In the genomic region with DNA sequence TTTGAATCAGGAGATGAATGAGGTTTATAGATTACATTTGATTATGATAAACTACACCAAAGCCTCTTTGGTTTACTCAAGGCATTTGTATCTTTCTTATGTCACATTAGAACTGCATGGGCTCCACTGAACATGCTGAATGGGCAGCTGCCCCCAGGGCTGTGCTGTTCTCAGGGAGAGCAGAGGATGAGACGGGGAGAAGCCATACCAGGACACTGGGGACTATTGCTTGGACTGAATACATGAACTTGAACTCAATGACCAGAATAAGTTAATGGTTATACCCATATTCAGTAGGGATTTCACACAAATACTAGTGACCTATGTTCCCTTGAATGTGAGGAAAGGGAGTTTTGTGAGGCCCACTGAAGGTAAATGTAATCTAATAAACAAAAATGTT, we compare ENCODE assay signal across 23 mouse cellular contexts.
"Had no signal": no experiment of that assay in that cellular context is flagged by ENCODE, and none has a peak within 500 bp of the region (broad histone marks: within the 10 kb centered on the region; RNA-seq: fewer than 3 reads in every experiment).

No protein-coding gene starts in this region.

- H3K27ac ChIP-seq: heart, adult 2 months; heart, embryonic 13.5 days; heart, embryonic 15.5 days; hindbrain, embryonic 13.5 days; hindbrain, embryonic 15.5 days; hindbrain, postnatal 0 days; layer of hippocampus, adult 2 months; left cerebral cortex, adult 2 months; limb, embryonic 10.5 days; limb, embryonic 12.5 days; liver, embryonic 13.5 days; liver, embryonic 15.5 days had no signal

- H3K27me3 ChIP-seq: heart, embryonic 13.5 days; heart, embryonic 15.5 days; hindbrain, embryonic 13.5 days; hindbrain, embryonic 15.5 days; limb, embryonic 12.5 days; liver, embryonic 13.5 days; liver, embryonic 15.5 days had no signal

- DNase-seq: forebrain, postnatal 0 days; gastrocnemius, postnatal 14 days; gastrocnemius, postnatal 36 days; heart, adult 11 months; heart, adult 2 months; heart, postnatal 14 days; heart, postnatal 36 days; liver; liver, embryonic 13.5 days; liver, postnatal 0 days had no signal

- H3K4me2 ChIP-seq: heart, embryonic 11.5 days; heart, embryonic 13.5 days; heart, embryonic 15.5 days; hindbrain, embryonic 13.5 days; hindbrain, embryonic 15.5 days; limb, embryonic 12.5 days; liver, embryonic 11.5 days; liver, embryonic 13.5 days; liver, embryonic 15.5 days had no signal

- H3K9ac ChIP-seq: forebrain, postnatal 0 days; heart, embryonic 13.5 days; heart, embryonic 15.5 days; hindbrain, embryonic 13.5 days; hindbrain, embryonic 15.5 days; limb, embryonic 12.5 days; liver, embryonic 13.5 days; liver, embryonic 15.5 days; liver, postnatal 0 days had no signal

- ATAC-seq: forebrain, postnatal 0 days; hindbrain, postnatal 0 days; intestine, embryonic 16.5 days; liver, postnatal 0 days had no signal

- H3K4me3 ChIP-seq: heart, adult 2 months; heart, embryonic 13.5 days; heart, embryonic 15.5 days; hindbrain, embryonic 13.5 days; hindbrain, embryonic 15.5 days; layer of hippocampus, adult 2 months; left cerebral cortex, adult 2 months; limb, embryonic 10.5 days; limb, embryonic 12.5 days; liver, embryonic 13.5 days; liver, embryonic 15.5 days had no signal

- H3K4me1 ChIP-seq: heart, embryonic 13.5 days; heart, embryonic 15.5 days; hindbrain, embryonic 13.5 days; hindbrain, embryonic 15.5 days; limb, embryonic 12.5 days; liver, embryonic 13.5 days; liver, embryonic 15.5 days had no signal

- H3K9me3 ChIP-seq: heart, embryonic 13.5 days; heart, embryonic 15.5 days; hindbrain, embryonic 13.5 days; hindbrain, embryonic 15.5 days; limb, embryonic 10.5 days; limb, embryonic 12.5 days; liver, embryonic 13.5 days; liver, embryonic 15.5 days had no signal

- H3K36me3 ChIP-seq: heart, embryonic 13.5 days; heart, embryonic 15.5 days; hindbrain, embryonic 13.5 days; hindbrain, embryonic 15.5 days; limb, embryonic 10.5 days; limb, embryonic 12.5 days; liver, embryonic 13.5 days; liver, embryonic 15.5 days had no signal
